Mouse (Mus musculus) liver, embryonic 13.5 days (tissue): ENCODE measurements around the gene Plekhm3. TPM values are rescaled to one million over a fixed set of nuclear protein-coding genes. Genes with fewer than 3 reads are reported as not detected.
A peak's percentile ranks its signal among the peaks of the same experiment; 100 is the strongest.

Experiments
- ATAC-seq: fragments of 200-750 bp; cut with Nextera tagmentation; 2 replicates; pipeline ENCODE4 v1.8.0; 2017; ENCODE audit warnings: low read depth, mild to moderate bottlenecking, moderate number of reproducible peaks, moderate library complexity
- DNase-seq: peaks from one replicate; pipeline ENCODE4 v3.0.0; 2022
- H3K27ac ChIP-seq: fragments of 300-500 bp; sonication (generic); 2 replicates; pipeline ENCODE4 v1.5.1; 2015; ENCODE audit warnings: moderate library complexity, mild to moderate bottlenecking, inconsistent platforms
- H3K27me3 ChIP-seq: fragments of 300-500 bp; sonication (generic); 2 replicates; pipeline ENCODE4 v1.6.1; 2015; ENCODE audit warnings: mild to moderate bottlenecking, inconsistent platforms
- H3K36me3 ChIP-seq: fragments of 300-500 bp; sonication (generic); 2 replicates; pipeline ENCODE4 v1.6.1; 2015; ENCODE audit warnings: mild to moderate bottlenecking, inconsistent platforms
- H3K4me1 ChIP-seq: fragments of 300-500 bp; sonication (generic); replicated peaks from 2 replicates; pipeline ENCODE4 v1.6.1; 2015; ENCODE audit warnings: inconsistent platforms
- H3K4me2 ChIP-seq: fragments of 300-500 bp; sonication (generic); 2 replicates; pipeline ENCODE4 v1.6.1; 2015; ENCODE audit warnings: inconsistent platforms, mild to moderate bottlenecking, moderate library complexity
- H3K4me3 ChIP-seq: fragments of 300-500 bp; sonication (generic); replicated peaks from 2 replicates; pipeline ENCODE4 v1.5.1; 2015; ENCODE audit warnings: mild to moderate bottlenecking, inconsistent platforms
- H3K9ac ChIP-seq: fragments of 300-500 bp; sonication (generic); 2 replicates; pipeline ENCODE4 v1.6.1; 2015; ENCODE audit warnings: mild to moderate bottlenecking, inconsistent platforms
- H3K9me3 ChIP-seq: fragments of 300-500 bp; sonication (generic); replicated peaks from 2 replicates; pipeline ENCODE4 v1.6.1; 2016; ENCODE audit warnings: inconsistent platforms
- WGBS: fragments of 180-500 bp; shearing (Covaris S2); methylation state at CpG from one replicate; pipeline ENCODE4 v1.1.7; 2015; ENCODE audit not compliant: insufficient replicate concordance; 5-methylcytosine and 5-hydroxymethylcytosine counted together
- polyA plus RNA-seq: library from polyadenylated mRNA; unstranded; fragments of >200 nt; fragmentation: Nextera tagmentation; extraction: Ambion mirVana; gene quantifications from 2 replicates; pipeline ENCODE4 v1.2.1, GENCODE M21; 2015

The Plekhm3 gene
- polyA plus RNA-seq, 1 experiment from 2014 or later = 2.0 TPM

DNA sequence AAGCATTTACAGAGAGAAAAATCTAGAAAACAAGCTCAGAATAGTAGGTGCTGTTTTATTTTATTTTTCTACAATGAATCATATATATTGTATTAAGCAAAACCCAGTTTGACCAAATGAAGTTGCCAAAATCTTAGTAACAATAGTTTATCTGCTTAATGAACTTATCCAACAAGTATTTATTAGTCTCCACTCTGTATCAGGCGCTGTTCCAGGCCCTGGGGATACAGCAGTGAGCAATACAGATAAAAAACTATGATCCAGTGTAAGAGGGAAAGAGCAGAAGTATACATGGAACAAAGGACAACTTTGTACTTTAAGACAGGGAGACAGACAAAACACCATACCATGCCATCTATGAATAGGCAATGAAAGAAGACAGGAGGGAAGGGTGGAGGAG, 81.5 kb downstream of the Plekhm3 start:
- Histone ChIP-seq H3K4me3 (no peak overlapping the region), H3K27me3 (no peaks in the 10 kb centered on the region), H3K36me3 (no peaks in the 10 kb centered on the region), H3K9ac (no peak overlapping the region), H3K9me3 (no peaks in the 10 kb centered on the region), H3K4me2 (no peak overlapping the region), H3K4me1 (peaks cover 3% of the 10 kb centered on the region; the same call in 1 of the 2 replicates), H3K27ac (no peak overlapping the region)
- ATAC-seq = no peak
- no peak for DNase-seq
- 77% methylated on average over 1 of the region's 1 CpGs for WGBS

DNA sequence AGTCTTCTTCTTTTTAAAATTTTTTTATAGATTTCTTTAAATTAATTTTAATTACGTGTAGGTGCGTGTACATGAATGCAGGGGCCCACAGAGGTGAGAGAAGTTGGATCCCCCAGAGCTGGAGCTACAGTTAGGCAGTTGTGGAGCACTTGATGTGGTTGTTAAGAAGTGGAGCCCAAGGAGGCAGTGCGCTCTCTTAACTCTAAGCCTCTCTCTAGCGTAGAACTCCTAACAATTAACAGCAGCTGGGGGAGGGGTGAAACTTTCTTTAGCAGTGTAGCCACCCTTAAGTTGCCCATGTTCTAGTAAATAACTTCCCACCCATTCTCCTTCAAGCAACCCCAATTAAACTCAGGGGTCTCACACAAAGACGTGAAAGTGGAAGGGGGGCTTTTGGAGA, 84.7 kb downstream of the Plekhm3 start:
- Histone ChIP-seq H3K4me1 (peaks cover 20% of the 10 kb centered on the region), H3K27me3 (no peaks in the 10 kb centered on the region), H3K27ac (no peak overlapping the region), H3K4me3 (no peak overlapping the region), H3K36me3 (no peaks in the 10 kb centered on the region), H3K9ac (no peak overlapping the region), H3K4me2 (no peak overlapping the region), H3K9me3 (no peaks in the 10 kb centered on the region)
- DNase-seq (no peak), ATAC-seq (no peak)
- WGBS = 75% methylated on average over 5 of the region's 5 CpGs

DNA sequence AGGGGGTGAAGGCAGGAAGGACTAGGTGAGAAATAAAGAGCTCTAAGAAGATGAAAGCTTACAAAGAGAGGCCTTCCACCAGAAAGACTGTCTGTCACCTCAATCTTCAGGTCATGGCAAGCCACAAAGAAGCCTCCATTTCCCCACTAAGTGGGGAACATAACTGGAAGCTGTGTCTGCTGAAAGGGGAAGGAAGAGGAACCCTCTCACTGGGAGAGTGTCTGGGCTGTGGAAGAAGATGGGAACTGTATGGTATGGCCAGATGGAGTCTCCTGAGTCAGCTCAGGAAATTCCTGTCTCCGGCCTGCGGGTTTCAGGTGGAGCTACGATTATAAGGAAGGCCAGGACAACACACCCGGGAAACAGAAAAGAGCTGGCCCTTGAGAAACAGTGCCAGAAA, 88.9 kb downstream of the Plekhm3 start:
- WGBS = 36% methylated on average over 4 of the region's 4 CpGs
- Histone ChIP-seq H3K27me3 (no peaks in the 10 kb centered on the region), H3K4me1 (peaks cover 17% of the 10 kb centered on the region), H3K9ac (no peak overlapping the region), H3K4me3 (no peak overlapping the region), H3K9me3 (no peaks in the 10 kb centered on the region), H3K36me3 (no peaks in the 10 kb centered on the region), H3K27ac (no peak overlapping the region), H3K4me2 (no peak overlapping the region)
- DNase-seq (no peak), ATAC-seq (no peak)

DNA sequence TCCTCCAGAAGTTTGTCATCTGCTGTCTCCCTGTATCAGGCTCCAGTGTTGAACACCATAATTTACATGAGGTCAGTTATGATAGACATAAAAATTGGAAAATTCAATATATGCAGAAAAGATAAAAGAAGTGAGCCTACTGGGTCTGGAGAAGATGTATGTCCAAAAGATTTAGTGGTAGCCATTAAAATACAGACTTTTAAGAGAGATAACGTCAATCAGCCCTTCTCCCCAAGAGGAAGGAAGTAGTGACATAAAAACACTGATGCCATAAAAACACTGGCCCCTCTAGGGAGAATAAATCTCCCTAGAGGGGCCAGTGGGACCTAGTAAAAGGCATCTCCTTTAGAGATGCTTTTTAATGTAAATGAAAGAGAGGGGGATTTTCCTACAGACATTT, 90.5 kb downstream of the Plekhm3 start:
- Histone ChIP-seq H3K4me1 (peaks cover 17% of the 10 kb centered on the region), H3K9ac (no peak overlapping the region), H3K4me2 (no peak overlapping the region), H3K36me3 (no peaks in the 10 kb centered on the region), H3K9me3 (no peaks in the 10 kb centered on the region), H3K27me3 (no peaks in the 10 kb centered on the region), H3K4me3 (no peak overlapping the region), H3K27ac (no peak overlapping the region)
- no peak for DNase-seq
- no peak for ATAC-seq
- WGBS = 19% methylated on average over 1 of the region's 1 CpGs

DNA sequence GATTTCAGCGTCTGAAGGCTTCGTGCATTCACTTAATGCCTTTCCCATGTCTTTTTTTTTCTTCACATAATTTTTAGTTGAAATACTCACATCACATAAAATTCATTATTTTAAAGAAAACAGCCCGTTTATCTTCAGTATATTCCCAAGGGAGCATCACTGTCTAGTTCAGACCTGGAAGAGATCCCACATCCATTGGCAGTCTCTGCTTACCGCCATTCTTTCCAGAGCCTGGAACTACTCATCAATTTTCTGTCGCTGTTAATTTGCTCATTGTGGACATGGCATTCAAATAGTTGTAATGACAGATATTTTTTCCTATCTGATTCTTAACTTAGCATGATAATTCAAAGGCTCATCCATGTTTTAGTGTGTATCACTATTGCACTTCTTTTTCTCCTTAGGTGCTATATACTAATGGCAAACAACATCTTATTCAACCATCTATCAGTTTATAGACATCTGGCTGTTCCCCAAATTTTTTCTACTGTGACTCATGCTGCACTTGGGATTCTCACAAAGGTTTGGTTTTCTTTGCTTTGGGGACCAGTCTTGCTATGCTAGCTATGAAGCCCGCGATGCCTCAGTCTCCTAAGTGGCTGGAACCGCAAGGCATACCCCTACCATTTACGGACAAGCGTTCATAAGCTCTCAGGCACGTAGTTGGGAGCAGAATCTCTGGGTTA, 96.2 kb downstream of the Plekhm3 start:
- Histone ChIP-seq H3K9ac (no peak overlapping the region), H3K4me1 (no peaks in the 10 kb centered on the region; the same call in 1 of the 2 replicates), H3K4me3 (no peak overlapping the region), H3K27me3 (no peaks in the 10 kb centered on the region), H3K9me3 (no peaks in the 10 kb centered on the region), H3K27ac (no peak overlapping the region), H3K4me2 (no peak overlapping the region), H3K36me3 (no peaks in the 10 kb centered on the region)
- WGBS = 79% methylated on average over 11 of the region's 11 CpGs
- ATAC-seq (no peak), DNase-seq (no peak)

DNA sequence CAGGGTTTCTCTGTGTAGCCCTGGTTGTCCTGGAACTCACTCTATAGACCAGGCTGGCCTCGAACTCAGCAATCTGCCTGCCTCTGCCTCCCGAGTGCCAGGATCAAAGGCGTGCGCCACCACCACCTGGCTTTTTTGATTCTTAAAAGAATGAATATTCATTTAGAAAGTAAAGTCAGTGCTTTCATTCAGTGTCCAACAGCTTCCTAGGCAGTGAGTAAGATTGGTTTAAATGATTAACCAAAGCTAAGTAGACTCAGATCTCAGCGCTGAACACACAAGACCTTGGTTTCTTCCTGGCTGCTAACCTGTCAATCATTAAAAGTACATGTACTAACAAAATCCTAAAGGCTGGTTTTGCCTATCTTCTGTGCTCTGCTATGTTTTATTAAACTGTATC, 96.8 kb downstream of the Plekhm3 start:
- DNase-seq = no peak
- H3K9me3 ChIP-seq = no peaks in the 10 kb centered on the region
- peak; percentile 54; the same call in 1 of the 2 replicates for ATAC-seq
- H3K4me2 ChIP-seq = no peak overlapping the region
- no peaks in the 10 kb centered on the region for H3K27me3 ChIP-seq
- no peaks in the 10 kb centered on the region; the same call in 1 of the 2 replicates for H3K4me1 ChIP-seq
- no peak overlapping the region for H3K9ac ChIP-seq
- H3K36me3 ChIP-seq = no peaks in the 10 kb centered on the region
- no peak overlapping the region for H3K4me3 ChIP-seq
- no peak overlapping the region for H3K27ac ChIP-seq
- WGBS = 73% methylated on average over 5 of the region's 5 CpGs

DNA sequence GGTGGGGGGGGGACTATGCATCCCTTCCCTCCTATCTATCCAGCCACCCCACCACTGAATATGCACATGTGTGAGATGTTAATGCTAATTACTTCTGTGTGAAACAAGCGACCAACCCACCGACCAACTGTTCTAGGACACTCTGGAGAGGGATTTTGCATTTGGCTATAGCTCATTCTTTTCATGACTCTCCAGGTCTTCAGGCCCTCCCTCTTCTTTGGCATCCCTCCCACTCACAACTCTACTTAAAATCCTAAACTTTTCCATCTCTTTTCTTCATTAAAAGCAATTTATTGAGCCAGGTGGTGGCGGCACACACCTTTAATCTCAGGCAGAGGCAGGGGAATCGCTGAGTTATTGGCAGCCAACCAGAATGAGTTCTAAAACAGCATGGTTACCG, 101.8 kb downstream of the Plekhm3 start:
- 77% methylated on average over 5 of the region's 5 CpGs for whole genome bisulfite sequencing
- no peak overlapping the region for H3K9ac ChIP-seq
- no peak overlapping the region for H3K4me2 ChIP-seq
- ATAC-seq = no peak
- no peaks in the 10 kb centered on the region for H3K4me1 ChIP-seq
- H3K9me3 ChIP-seq = no peaks in the 10 kb centered on the region
- H3K27me3 ChIP-seq = no peaks in the 10 kb centered on the region
- DNase-seq = no peak
- H3K27ac ChIP-seq = no peak overlapping the region
- H3K4me3 ChIP-seq = no peak overlapping the region
- H3K36me3 ChIP-seq = no peaks in the 10 kb centered on the region

DNA sequence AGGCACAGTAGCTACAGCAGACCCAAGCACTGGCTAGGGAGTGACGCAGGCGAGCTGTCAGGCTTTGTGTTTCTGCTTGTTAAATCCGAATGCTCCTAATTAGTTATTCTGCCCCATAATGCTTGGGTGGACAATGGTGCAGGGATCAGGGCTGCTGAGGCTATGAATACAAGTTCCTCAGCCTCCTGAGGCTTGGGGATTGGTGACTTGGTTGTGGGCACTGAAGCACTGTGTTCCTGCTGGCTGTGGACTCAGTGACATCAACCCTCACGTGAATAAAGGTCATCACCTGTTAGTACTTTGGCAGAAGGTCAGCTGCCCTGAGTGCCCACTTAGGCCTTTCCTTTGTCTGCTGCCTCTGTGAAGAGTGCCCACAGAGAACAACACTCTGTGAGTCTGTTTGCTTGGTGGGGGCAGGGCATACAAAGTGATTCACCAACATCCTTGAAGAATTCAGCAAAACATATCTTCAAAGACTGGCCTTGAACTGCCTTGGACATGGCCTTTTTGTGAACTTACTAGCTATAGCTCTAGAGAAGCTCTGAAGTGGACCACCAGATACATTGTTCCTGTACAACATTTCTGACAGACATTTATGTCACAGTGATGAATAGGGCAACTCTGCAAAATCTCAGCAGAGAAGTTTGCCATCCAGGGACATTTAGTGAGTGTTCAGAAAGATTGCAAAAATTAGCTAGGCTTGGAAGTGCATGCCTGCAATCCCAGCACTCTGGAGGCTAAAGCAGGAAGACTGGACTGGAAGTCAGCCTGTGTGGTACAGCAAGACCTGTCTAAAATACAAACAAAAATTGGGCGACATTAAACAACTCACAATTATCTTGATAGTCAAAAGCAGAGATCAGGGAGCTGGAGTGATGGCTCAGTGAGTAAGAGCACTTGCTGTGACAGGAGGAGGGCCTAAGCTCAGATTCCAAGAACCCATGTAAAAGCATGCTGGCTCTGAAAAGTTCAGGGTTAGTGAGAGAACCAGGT, 102.6 kb downstream of the Plekhm3 start:
- Histone ChIP-seq H3K4me2 (no peak overlapping the region), H3K4me3 (no peak overlapping the region), H3K9me3 (no peaks in the 10 kb centered on the region), H3K36me3 (no peaks in the 10 kb centered on the region), H3K4me1 (0 out of 2 replicates have a peak, but pooled peaks cover under 1% of the 10 kb centered on the region), H3K27me3 (no peaks in the 10 kb centered on the region), H3K9ac (no peak overlapping the region), H3K27ac (no peak overlapping the region)
- DNase-seq (no peak), ATAC-seq (no peak)
- WGBS = 62% methylated on average over 5 of the region's 5 CpGs

DNA sequence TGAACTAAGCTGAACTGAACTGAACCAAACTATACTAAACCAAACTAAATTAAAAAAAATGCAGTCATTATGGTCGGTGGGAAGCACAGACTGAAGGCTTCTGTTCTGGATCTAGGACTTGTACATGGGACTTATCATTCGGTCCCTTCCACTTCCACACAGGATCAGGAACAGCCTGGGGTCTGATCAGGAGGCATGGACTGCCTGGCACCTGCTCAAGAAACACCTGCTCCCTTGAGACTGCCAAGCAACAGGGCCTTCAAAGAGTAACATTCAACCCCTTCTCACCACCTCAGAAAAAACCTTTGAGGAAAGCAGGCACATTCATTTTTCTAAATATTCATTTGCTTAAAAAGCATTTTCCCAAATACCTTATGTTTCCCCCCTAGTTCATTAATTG, 103.4 kb downstream of the Plekhm3 start:
- 64% methylated on average over 2 of the region's 2 CpGs for WGBS

DNA sequence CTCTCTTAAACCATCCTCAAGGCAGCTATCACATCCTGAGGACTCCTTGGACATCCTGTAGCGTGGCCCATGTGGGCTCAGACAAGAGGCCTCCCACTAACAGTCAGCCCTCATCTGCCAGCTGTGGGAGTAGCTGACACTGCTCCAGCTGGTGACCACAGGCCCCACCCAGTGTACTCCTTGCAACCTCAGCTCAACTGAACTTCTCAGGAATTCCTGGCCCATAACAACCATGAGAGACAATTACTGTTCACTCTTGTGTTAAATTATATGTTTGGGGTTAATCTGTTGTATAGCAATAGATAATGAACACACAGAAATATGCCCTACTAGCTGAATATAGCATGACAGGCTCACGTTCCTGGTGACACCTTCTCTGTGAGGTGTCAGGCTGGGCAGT, 104.4 kb downstream of the Plekhm3 start:
- Histone ChIP-seq H3K27ac (no peak overlapping the region), H3K4me2 (no peak overlapping the region), H3K4me3 (no peak overlapping the region), H3K9ac (no peak overlapping the region), H3K9me3 (no peaks in the 10 kb centered on the region), H3K36me3 (no peaks in the 10 kb centered on the region), H3K27me3 (no peaks in the 10 kb centered on the region), H3K4me1 (peaks cover 7% of the 10 kb centered on the region; the same call in 1 of the 2 replicates)
- no peak for ATAC-seq
- WGBS = 44% methylated on average over 2 of the region's 2 CpGs
- DNase-seq = no peak

More for the DNA sequence above, 103.4 kb downstream of the Plekhm3 start:
- Histone ChIP-seq H3K9ac (no peak overlapping the region), H3K4me3 (no peak overlapping the region), H3K36me3 (no peaks in the 10 kb centered on the region), H3K27me3 (no peaks in the 10 kb centered on the region), H3K9me3 (no peaks in the 10 kb centered on the region), H3K4me2 (no peak overlapping the region), H3K4me1 (peaks cover 7% of the 10 kb centered on the region; the same call in 1 of the 2 replicates), H3K27ac (no peak overlapping the region)
- ATAC-seq (no peak), DNase-seq (no peak)

DNA sequence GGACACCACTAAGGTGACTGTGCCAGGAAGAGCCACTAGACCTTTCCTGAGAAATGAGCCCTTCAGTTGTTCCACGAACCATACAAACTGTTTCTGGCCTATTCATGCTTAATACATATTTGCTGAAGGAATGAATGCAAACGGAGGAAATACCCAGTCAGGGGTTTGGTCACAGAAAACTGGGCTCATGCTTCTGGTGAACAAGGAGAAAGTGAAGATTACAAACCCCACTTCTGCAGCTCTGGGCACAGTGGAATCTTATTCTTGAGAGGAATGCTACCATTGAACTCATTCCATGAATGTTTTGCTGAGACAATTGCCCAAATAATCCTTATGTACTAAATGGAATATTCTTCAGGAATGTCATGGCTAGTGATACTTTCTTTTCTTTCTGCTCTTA, 106.3 kb downstream of the Plekhm3 start:
- H3K36me3 ChIP-seq = no peaks in the 10 kb centered on the region
- no peak for ATAC-seq
- H3K27ac ChIP-seq = no peak overlapping the region
- H3K4me2 ChIP-seq = no peak overlapping the region
- H3K9me3 ChIP-seq = no peaks in the 10 kb centered on the region
- no peak for DNase-seq
- no peak overlapping the region for H3K9ac ChIP-seq
- WGBS = 55% methylated on average over 2 of the region's 2 CpGs
- H3K4me3 ChIP-seq = no peak overlapping the region
- peaks cover 7% of the 10 kb centered on the region; the same call in 1 of the 2 replicates for H3K4me1 ChIP-seq
- no peaks in the 10 kb centered on the region for H3K27me3 ChIP-seq
